Mouse (Mus musculus): ENCODE measurements around the gene Gm11756. TPM values are rescaled to one million over a fixed set of nuclear protein-coding genes. Genes with fewer than 3 reads are reported as not detected.
"Not testable (repeated sequence)": the region's sequence is repeated elsewhere in the genome, so short reads cannot be mapped to it uniquely, and the experiment has no call there.

Gene Gm11756
- polyA plus RNA-seq (2015; fragmentation: Nextera tagmentation; extraction: Ambion mirVana): not detected in 2 replicates

- not testable (repeated sequence) for ATAC-seq (ENCODE audit: insufficient number of reproducible peaks, insufficient read depth, low FRiP score, low TSS enrichment, low read depth); H3K9ac ChIP-seq; H3K27me3 ChIP-seq; H3K9me3 ChIP-seq; H3K4me1 ChIP-seq; H3K27ac ChIP-seq; H3K4me2 ChIP-seq; H3K4me3 ChIP-seq; H3K36me3 ChIP-seq
- 87% methylated on average over 6 of the region's 6 CpGs for WGBS
These were observed at the start of gene Gm11756 for GRCm38 (mm10) chr4:73920660-73921059. Gm11756 (minus strand) TSS chr4:73920760.

GRCm38 (mm10) chr4:73950375-73950896 is 29.9 kb upstream of the Gm11756 start, which contains the start of gene 2310002L09Rik:
2310002L09Rik (minus strand) TSS chr4:73950846.
- ATAC-seq (ENCODE audit: insufficient number of reproducible peaks, insufficient read depth, low FRiP score, low TSS enrichment, low read depth): no peak

GRCm38 (mm10) chr4:73905853-73906252 is 14.7 kb downstream of the Gm11756 start, which contains the start of gene Gm13871:
Gm13871 (minus strand) TSS chr4:73905953.
- no CpG with 5 or more reads among the region's 4 CpGs for WGBS
- H3K9ac ChIP-seq; H3K9me3 ChIP-seq; H3K4me1 ChIP-seq; ATAC-seq (ENCODE audit: insufficient number of reproducible peaks, insufficient read depth, low FRiP score, low TSS enrichment, low read depth); H3K27me3 ChIP-seq; H3K4me2 ChIP-seq; H3K36me3 ChIP-seq; H3K27ac ChIP-seq; H3K4me3 ChIP-seq: not testable (repeated sequence)

More at GRCm38 (mm10) chr4:73950375-73950896, 29.9 kb upstream of the Gm11756 start, which contains the start of gene 2310002L09Rik:
- Histone ChIP-seq H3K27ac (no peak within 1 kb of the TSS), H3K27me3 (no peaks in the 10 kb centered on the region), H3K4me2 (no peak within 1 kb of the TSS), H3K9me3 (no peaks in the 10 kb centered on the region), H3K9ac (no peak within 1 kb of the TSS), H3K36me3 (no peaks in the 10 kb centered on the region), H3K4me1 (no peaks in the 10 kb centered on the region), H3K4me3 (no peak within 1 kb of the TSS)
- 53% methylated on average over 8 of the region's 8 CpGs for WGBS

- not testable (repeated sequence) for H3K4me2 ChIP-seq; H3K4me1 ChIP-seq; H3K36me3 ChIP-seq; H3K4me3 ChIP-seq; H3K9me3 ChIP-seq; H3K27me3 ChIP-seq; H3K9ac ChIP-seq; ATAC-seq (ENCODE audit: insufficient number of reproducible peaks, insufficient read depth, low FRiP score, low TSS enrichment, low read depth); H3K27ac ChIP-seq
- WGBS: no CpG with 5 or more reads among the region's 4 CpGs
These were observed 29.5 kb downstream of the Gm11756 start, which contains the start of gene Gm11757 for GRCm38 (mm10) chr4:73891012-73891411. Gm11757 (minus strand) TSS chr4:73891112.

GRCm38 (mm10) chr4:73876166-73876565 is 44.4 kb downstream of the Gm11756 start, which contains the start of gene Gm11758:
Gm11758 (minus strand) TSS chr4:73876266.
- H3K9ac ChIP-seq; H3K27me3 ChIP-seq; H3K9me3 ChIP-seq; H3K4me2 ChIP-seq; ATAC-seq (ENCODE audit: insufficient number of reproducible peaks, insufficient read depth, low FRiP score, low TSS enrichment, low read depth); H3K4me3 ChIP-seq; H3K4me1 ChIP-seq; H3K36me3 ChIP-seq; H3K27ac ChIP-seq: not testable (repeated sequence)
- WGBS: no CpG with 5 or more reads among the region's 4 CpGs

Other genes with a start within 250 kb of the Gm11756 start
- not detected in 2 replicates for gene Gm428, start 237.2 kb downstream of the Gm11756 start, polyA plus RNA-seq (2015; fragmentation: Nextera tagmentation; extraction: Ambion mirVana)
- 1.0 and 1.3 TPM in 2 replicates for gene Rasef, start 129.8 kb downstream of the Gm11756 start, polyA plus RNA-seq (2015; fragmentation: Nextera tagmentation; extraction: Ambion mirVana)
- not detected in 2 replicates for gene Gm11758, start 44.5 kb downstream of the Gm11756 start, polyA plus RNA-seq (2015; fragmentation: Nextera tagmentation; extraction: Ambion mirVana)
- gene Gm11757, start 29.6 kb downstream of the Gm11756 start, polyA plus RNA-seq (2015; fragmentation: Nextera tagmentation; extraction: Ambion mirVana): not detected in 2 replicates
- not detected in 2 replicates for gene Gm13871, start 14.8 kb downstream of the Gm11756 start, polyA plus RNA-seq (2015; fragmentation: Nextera tagmentation; extraction: Ambion mirVana)
- 0.48 and 1.3 TPM in 2 replicates for gene 2310002L09Rik, start 30.1 kb upstream of the Gm11756 start, polyA plus RNA-seq (2015; fragmentation: Nextera tagmentation; extraction: Ambion mirVana)
- 3.3 and 3.8 TPM in 2 replicates for gene Frmd3, start 92.7 kb upstream of the Gm11756 start, polyA plus RNA-seq (2015; fragmentation: Nextera tagmentation; extraction: Ambion mirVana)